Mouse (Mus musculus) adrenal gland (tissue): ENCODE data around the gene Dip2b.

Experiments
- intact Hi-C: fragments of 180-260 bp; cut with DNase I; formaldehyde crosslinking; loops from one replicate; pipeline ENCODE4 v1.15.1; 2025

Gene Dip2b

DNA sequence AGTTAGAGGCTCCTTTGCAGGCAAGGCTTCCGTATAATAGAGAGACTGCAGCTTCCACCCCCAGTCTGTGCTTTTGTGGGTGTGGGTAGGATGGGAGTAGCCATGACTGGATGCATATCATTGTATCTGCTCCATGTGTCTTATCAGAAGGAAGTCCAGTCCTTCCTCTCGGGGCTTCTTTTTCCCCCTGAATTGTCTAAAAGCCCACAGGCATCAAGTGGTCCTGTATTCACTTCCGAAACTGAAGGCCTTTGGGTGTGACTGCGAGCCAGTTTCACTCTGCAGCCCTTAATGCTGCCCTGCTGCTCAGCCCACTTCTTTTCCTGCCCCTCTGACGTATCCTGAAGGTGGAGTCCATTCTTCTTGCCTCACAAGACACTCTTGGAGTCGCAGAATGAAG is 86.8 kb downstream of the Dip2b start:
- intact Hi-C loops, result loop anchor here (5.0 kb wide), 1 partner anchor 103 kb away; no protein-coding TSS in a partner anchor

DNA sequence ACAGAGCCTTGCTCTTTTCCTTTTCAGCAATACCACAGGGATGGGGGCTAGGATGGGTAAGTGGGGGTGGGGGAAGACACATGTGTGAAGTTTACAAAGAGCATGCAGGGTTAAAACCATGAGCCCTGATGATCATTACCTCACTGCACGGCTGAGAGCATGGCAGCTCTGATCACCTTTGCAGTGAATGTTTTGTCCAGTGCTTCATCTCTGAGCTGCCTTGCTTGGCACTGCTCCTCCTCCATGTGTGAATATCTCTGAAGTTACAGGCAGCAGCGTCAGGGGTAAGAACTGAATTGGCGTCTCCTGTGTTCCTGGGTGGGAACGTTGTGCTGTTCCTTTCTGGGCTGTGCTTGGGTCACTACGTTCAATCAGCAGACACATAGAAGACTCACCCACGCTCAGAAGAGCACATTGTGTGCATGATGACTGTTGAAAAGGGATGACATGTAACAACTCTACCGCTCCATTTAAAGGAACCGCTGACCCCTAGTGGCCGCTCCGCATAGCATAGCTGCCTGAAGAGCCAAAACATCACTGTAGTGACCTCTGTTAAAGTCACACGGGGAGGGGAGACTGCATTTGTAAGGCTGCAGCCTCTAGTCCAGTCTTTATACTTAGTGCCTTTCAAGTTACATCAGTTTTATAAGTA is 88.1 kb downstream of the Dip2b start:
- intact Hi-C loops, result loop anchor here (1.0 to 5.0 kb wide), 2 partner anchors 88 to 104 kb away; partner anchors contain the start of gene Dip2b

DNA sequence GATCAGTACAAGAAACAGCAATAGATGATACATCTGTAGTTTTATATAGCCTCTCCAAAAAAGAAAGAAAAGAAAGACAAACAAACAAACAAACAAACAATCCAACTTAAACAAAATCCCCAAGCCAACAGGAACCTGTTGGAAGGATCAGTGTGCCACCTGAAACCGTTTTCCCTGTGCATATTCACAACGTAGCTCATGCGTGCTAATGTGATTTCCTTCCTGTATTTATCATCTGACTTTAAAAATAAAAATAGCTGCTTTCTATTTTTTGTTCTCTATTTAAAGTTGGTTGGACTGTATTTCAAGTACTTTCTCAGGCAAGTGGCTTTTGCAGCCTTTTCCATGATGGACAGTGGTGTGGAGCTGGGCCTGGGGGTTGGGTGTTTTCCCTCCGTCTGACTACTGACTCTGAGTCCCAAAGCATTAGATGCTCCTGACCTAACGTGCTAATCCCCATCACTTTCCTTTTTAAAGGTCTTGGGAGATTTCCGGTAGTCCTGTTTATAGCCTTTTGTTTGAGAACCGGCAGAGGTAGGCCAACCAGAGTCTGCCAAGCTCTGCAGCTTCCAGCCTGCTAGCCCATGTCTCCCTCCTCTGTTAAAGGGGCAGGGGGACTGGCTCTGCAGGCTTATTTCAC is 90.8 kb downstream of the Dip2b start:
- intact Hi-C loops, result loop anchor here (5.0 kb wide), 1 partner anchor 107 kb away; no protein-coding TSS in a partner anchor

- intact Hi-C loops, result no loop called here
These were observed 101.2 kb downstream of the Dip2b start for GRCm38 (mm10) chr15:100139665-100140064.

DNA sequence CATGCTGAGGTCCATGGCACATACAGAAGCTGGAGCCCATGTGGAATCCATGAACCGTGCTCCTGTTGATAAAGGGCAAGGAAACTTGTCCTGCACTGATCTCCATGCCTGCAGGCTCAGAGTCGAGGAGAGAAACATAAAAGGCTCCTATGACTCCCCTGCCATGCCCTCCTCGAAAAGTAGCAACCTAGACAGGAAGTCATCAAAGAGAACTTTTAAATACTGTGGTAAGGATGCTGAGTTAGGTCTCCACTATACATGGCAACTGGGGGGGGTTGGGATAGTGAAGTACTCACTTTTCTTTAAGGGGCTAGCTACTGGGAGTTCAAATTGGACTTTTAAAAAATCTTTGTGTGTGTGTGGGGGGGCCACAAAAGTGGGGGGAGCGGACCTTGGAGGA is 102.0 kb downstream of the Dip2b start:
- intact Hi-C loops, result no loop called here

GRCm38 (mm10) chr15:100143091-100143801 is 104.8 kb downstream of the Dip2b start:
- intact Hi-C loops, result no loop called here

DNA sequence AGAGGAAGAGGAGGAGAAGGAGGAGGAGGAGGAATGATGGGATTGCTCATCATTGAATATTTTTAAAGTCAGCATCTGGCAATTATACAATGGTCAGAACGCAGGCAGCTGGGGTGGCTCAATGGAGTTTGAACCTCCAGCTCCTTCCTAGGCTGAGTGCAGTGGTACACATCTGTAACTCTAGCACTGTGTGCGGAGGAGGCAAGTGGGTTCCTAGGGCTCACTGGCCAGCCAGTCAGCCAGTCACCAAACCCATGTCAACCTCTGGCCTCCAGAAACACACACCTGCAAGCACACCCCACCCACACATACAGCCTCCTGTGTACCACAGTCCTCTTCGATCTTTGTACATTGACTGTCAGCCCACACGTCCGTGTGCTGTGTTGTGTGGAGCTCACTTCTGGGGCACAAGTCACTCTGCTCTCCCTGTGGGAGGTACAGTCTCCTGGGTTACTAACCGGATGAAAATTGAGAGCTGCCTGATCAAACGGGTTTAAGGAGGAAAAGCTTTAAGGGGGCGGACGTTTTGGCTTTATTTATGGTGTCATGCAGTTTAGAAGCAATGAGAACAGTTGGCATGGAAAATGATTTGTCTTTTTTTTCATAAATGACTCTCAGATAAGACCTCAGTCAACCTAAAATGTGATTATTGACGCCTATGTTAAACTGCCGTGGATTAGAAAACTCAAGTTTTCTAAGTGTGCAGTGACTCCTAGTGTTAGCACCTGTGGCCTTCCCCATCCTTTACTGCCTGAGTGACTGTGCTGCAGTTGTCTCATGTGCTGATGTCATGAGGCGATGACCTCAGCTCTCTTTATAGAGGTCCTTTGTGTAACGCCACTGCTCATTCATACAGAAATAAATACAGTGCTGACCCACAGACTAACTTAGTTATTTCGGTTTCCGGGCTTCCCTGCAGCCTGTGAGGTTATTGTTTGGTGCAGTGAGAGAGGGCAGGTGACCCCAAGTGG is 106.7 kb downstream of the Dip2b start:
- intact Hi-C loops, result no loop called here

DNA sequence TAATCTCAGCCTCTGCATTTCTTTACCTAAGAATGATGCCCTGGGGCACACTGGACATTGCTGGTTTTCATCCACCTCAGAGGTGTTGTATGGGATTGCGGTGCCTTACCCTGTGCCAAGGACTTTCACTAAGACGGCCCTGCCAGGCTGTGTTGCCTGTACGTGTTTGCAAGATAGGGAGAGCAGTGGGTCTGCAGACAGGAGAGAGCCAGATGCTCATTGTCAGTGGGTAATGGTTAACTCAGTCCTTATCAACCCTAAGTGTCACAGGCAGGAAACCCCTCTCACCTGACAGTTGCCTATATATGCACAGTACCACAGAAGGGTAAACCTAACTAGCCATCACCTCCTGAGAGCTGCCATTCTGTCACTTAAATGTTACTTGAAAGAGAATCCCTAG is 107.5 kb downstream of the Dip2b start:
- intact Hi-C loops, result no loop called here

DNA sequence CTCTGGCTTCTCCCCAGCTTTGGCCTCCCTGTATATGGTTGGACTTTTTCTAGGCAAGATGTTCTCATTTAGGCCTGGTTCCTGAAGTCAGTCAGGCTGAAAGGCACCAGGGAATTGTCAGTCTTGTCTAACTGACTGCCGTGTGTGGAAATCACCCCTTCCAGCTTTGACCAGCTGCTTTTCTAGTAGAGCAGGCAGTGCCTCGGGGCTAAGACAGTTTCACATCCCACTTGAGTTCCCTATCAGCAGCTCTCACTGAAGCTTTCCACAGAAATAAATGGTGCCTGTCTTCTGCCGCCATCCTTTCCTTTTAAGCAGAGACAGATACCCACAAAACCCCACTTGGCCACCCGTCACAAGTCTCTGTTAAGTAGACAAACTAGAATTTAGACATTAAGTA is 112.1 kb downstream of the Dip2b start:
- intact Hi-C loops, result no loop called here

GRCm38 (mm10) chr15:100152321-100152720 is 113.9 kb downstream of the Dip2b start:
- intact Hi-C loops, result no loop called here

GRCm38 (mm10) chr15:100153024-100153423 is 114.6 kb downstream of the Dip2b start:
- intact Hi-C loops, result no loop called here

DNA sequence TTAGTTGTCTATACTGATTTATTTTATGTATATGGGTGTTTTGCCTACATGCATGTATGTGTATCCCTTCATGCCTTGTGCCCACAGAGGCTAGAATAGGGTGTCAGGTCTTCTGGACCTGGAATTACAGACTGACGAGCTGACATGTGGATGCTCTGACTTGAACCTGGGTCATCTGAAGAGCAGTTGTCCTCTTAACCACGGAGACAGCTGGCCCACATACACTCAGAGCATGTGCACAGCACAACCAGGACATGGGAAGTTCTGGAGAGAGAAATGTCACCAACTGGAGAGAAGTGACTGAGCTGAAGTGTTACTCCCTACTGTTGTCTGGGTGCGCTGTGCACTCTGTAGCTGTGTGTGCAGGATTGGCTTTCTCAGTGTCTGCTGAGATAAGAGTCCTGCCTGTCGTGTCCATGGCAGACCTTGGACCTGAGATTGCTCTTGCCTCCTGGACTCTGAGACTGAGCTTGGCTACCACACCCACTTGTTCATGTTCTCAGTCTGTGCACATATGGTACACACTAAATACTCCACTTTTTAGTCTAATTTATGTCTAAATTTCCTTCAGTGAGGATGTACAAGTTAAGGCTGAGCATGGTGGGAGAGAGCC is 117.7 kb downstream of the Dip2b start:
- intact Hi-C loops, result no loop called here

GRCm38 (mm10) chr15:100156781-100157470 is 118.5 kb downstream of the Dip2b start:
- intact Hi-C loops, result no loop called here

- intact Hi-C loops, result no loop called here
These were observed 120.5 kb downstream of the Dip2b start for GRCm38 (mm10) chr15:100158985-100159384.

DNA sequence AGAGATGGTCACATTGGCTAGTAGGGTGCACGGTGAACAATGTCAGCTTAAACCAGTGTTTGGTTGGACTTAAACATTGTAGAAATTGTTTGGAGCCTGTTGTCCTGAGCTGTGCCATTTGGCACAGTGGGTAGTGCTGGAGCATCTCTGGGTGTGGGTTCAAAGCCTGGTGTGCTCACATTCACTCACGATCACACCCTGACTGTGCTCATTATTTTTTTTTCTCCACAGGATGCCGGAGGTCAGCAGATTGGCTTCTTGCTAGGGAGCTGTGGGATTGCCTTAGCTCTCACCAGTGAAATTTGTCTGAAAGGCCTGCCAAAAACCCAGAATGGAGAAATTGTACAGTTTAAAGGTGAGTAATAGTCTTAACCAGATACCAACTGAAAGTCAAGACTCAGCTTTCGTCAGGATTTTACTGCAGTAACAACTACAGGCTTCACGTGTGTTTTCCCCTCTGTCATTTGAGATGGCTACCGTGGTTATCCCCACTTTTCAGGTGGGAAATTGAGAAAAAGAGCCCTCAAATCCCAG is 123.3 kb downstream of the Dip2b start:
- intact Hi-C loops, result no loop called here

- intact Hi-C loops, result no loop called here
These were observed 125.1 kb downstream of the Dip2b start for GRCm38 (mm10) chr15:100163381-100164051.

- intact Hi-C loops, result no loop called here
These were observed 128.0 kb downstream of the Dip2b start for GRCm38 (mm10) chr15:100166464-100166863.

- intact Hi-C loops, result no loop called here
These were observed 129.3 kb downstream of the Dip2b start for GRCm38 (mm10) chr15:100167791-100168190.

DNA sequence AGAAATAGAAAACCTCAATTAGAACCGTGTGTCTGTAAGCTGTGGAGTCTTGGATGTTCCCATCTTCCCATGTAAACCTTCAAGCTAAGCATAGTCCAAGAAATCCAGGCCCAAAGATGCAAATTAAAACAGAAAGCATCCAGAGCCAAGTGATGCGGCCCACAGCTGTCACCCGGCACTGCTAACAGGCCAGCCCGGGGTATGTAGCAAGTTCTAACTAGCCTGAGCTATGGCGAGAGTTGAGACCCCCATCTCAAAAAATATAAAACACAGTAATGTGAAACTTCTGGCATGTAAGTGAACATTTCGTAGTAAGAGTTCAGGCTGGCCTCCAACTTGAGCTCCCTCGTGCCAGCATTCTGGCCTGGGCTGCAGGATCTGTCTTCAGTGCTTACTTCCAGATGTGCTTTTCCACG is 129.7 kb downstream of the Dip2b start:
- intact Hi-C loops, result no loop called here
